Mouse (Mus musculus) thymus, adult 2 months (tissue): ENCODE data around the gene Plekho2. TPM values are rescaled to one million over a fixed set of nuclear protein-coding genes. Genes with fewer than 3 reads are reported as not detected.

Experiments used
- DNase-seq: peaks from one replicate; pipeline ENCODE4 v3.0.0; 2021
- H3K27ac ChIP-seq: fragments of 200-500 bp; 2 replicates; pipeline ENCODE4 v1.5.1; 2012; ENCODE audit warnings: low read length, control low read depth; ENCODE audit not compliant: control insufficient read depth, insufficient read depth
- H3K27me3 ChIP-seq: fragments of 200-500 bp; 2 replicates; pipeline ENCODE4 v1.6.1; 2012; ENCODE audit warnings: mild to moderate bottlenecking, low read length, moderate library complexity, mixed read lengths; ENCODE audit not compliant: control insufficient read depth, insufficient read depth
- H3K36me3 ChIP-seq: fragments of 200-500 bp; 2 replicates; pipeline ENCODE4 v1.6.1; 2012; ENCODE audit warnings: mild to moderate bottlenecking, low read length, moderate library complexity; ENCODE audit not compliant: control insufficient read depth, insufficient read depth
- H3K4me1 ChIP-seq: fragments of 200-500 bp; replicated peaks from 2 replicates; pipeline ENCODE4 v1.6.1; 2012; ENCODE audit warnings: low read length; ENCODE audit not compliant: control insufficient read depth, insufficient read depth
- H3K4me3 ChIP-seq: fragments of 200-500 bp; 2 replicates; pipeline ENCODE4 v1.5.1; 2012; ENCODE audit warnings: mild to moderate bottlenecking, low read length, control low read depth, moderate library complexity; ENCODE audit not compliant: control insufficient read depth, insufficient read depth
- CTCF ChIP-seq: fragments of 200-500 bp; IDR thresholded peaks from 2 replicates; pipeline ENCODE4 v1.5.1; 2012; ENCODE audit warnings: mild to moderate bottlenecking, control low read depth, low read length, moderate library complexity, borderline replicate concordance; ENCODE audit not compliant: control insufficient read depth, poor library complexity, insufficient read depth; ENCODE audit errors: extremely low read depth
- POLR2A ChIP-seq: fragments of 200-500 bp; IDR thresholded peaks from 2 replicates; pipeline ENCODE4 v1.6.1; 2012; ENCODE audit warnings: mild to moderate bottlenecking, low read length, control low read depth, moderate library complexity; ENCODE audit not compliant: control insufficient read depth, poor library complexity, insufficient read depth; ENCODE audit errors: extremely low read depth
- WGBS: fragments of 180-500 bp; shearing (Covaris S2); methylation state at CpG from one replicate; pipeline ENCODE4 v1.1.7; 2018; 5-methylcytosine and 5-hydroxymethylcytosine counted together
- polyA plus RNA-seq: library from polyadenylated mRNA; depleted of rRNA; stranded (reverse); fragments of >200 nt; gene quantifications from 2 replicates; pipeline ENCODE4 v1.2.3, GENCODE M21; 2012

Gene Plekho2
- polyA plus RNA-seq, 1 experiment, result 38.8 TPM

GRCm38 (mm10) chr9:65523611-65524364 is 56.1 kb downstream of the Plekho2 start:
- Histone ChIP-seq H3K36me3 (no peaks in the 10 kb centered on the region), H3K27me3 (no peaks in the 10 kb centered on the region), H3K4me3 (no peak overlapping the region), H3K27ac (no peak overlapping the region), H3K4me1 (peaks cover 4% of the 10 kb centered on the region; the same call in 1 of the 2 replicates)
- no peak for TF ChIP-seq POLR2A
- TF ChIP-seq CTCF, result peak; percentile 87
- WGBS, result 27% methylated on average over 14 of the region's 14 CpGs
- peak; percentile 79 for DNase-seq

DNA sequence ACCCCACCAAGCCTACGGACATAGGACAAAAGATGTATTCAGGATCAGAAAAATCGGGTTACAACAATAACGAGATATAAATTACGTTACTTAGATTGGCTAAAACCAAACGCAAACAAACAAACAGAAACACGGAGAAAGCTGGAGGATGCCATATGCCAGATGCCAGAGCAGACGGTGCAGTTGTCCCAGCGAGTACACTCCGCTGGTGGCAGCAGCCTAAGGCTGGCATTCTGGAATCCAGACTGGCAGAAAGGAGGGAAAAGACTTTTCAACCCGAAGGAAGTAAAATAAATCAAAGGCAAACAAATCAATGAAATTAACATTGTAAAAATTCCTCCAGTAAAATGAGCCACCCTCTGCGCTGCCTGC is 59.3 kb downstream of the Plekho2 start:
- H3K27me3 ChIP-seq, result no peaks in the 10 kb centered on the region
- no peaks in the 10 kb centered on the region for H3K36me3 ChIP-seq
- DNase-seq, result no peak
- no peaks in the 10 kb centered on the region for H3K4me1 ChIP-seq
- no peak overlapping the region for H3K4me3 ChIP-seq
- no peak overlapping the region for H3K27ac ChIP-seq
- TF ChIP-seq POLR2A (no peak), CTCF (no peak)
- 74% methylated on average over 11 of the region's 11 CpGs for WGBS

- TF ChIP-seq CTCF (no peak), POLR2A (no peak)
- DNase-seq, result no peak
- H3K36me3 ChIP-seq, result no peaks in the 10 kb centered on the region
- WGBS, result 67% methylated on average over 25 of the region's 25 CpGs
- no peak within 1 kb of the TSS for H3K27ac ChIP-seq
- no peaks in the 10 kb centered on the region for H3K27me3 ChIP-seq
- H3K4me1 ChIP-seq, result no peaks in the 10 kb centered on the region
- no peak within 1 kb of the TSS for H3K4me3 ChIP-seq
These were observed 59.9 kb downstream of the Plekho2 start, which contains the start of gene Ankdd1a for GRCm38 (mm10) chr9:65519807-65520504. TSS of gene Ankdd1a (minus strand) at chr9:65520193.

- Histone ChIP-seq H3K4me3 (no peak overlapping the region), H3K4me1 (no peaks in the 10 kb centered on the region), H3K36me3 (no peaks in the 10 kb centered on the region), H3K27me3 (no peaks in the 10 kb centered on the region), H3K27ac (no peak overlapping the region)
- TF ChIP-seq POLR2A (no peak), CTCF (no peak)
- WGBS, result 91% methylated on average over 3 of the region's 3 CpGs
- no peak for DNase-seq
These were observed 65.0 kb downstream of the Plekho2 start for GRCm38 (mm10) chr9:65514851-65515261.

GRCm38 (mm10) chr9:65514431-65514830 is 65.4 kb downstream of the Plekho2 start:
- TF ChIP-seq POLR2A (no peak), CTCF (no peak)
- no peaks in the 10 kb centered on the region for H3K27me3 ChIP-seq
- H3K4me3 ChIP-seq, result no peak overlapping the region
- H3K4me1 ChIP-seq, result no peaks in the 10 kb centered on the region
- no peak for DNase-seq
- no peaks in the 10 kb centered on the region for H3K36me3 ChIP-seq
- no peak overlapping the region for H3K27ac ChIP-seq
- 95% methylated on average over 8 of the region's 8 CpGs for WGBS

DNA sequence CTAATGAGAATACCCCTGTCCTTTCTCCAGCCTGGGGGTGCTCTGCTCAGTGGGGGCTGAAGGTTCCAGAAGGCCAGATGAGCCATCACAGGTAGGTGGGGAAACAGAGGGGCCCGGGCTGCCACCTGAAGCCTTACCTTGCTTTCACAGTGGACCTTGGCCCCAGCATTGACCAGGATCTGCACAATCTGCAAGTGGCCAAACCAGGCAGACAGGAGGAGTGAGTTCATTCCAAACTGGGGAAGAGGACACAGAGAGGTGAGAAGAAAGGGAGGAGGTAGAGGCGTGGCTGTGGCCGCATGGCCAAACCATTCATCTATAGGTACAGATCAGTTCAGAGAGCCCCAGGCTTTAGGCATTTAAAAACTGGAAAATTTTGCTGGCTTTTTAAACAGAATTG is 67.3 kb downstream of the Plekho2 start:
- Histone ChIP-seq H3K36me3 (no peaks in the 10 kb centered on the region), H3K4me1 (no peaks in the 10 kb centered on the region), H3K27me3 (no peaks in the 10 kb centered on the region), H3K27ac (no peak overlapping the region), H3K4me3 (no peak overlapping the region)
- WGBS, result 96% methylated on average over 3 of the region's 3 CpGs
- TF ChIP-seq CTCF (no peak), POLR2A (no peak)
- DNase-seq, result no peak

DNA sequence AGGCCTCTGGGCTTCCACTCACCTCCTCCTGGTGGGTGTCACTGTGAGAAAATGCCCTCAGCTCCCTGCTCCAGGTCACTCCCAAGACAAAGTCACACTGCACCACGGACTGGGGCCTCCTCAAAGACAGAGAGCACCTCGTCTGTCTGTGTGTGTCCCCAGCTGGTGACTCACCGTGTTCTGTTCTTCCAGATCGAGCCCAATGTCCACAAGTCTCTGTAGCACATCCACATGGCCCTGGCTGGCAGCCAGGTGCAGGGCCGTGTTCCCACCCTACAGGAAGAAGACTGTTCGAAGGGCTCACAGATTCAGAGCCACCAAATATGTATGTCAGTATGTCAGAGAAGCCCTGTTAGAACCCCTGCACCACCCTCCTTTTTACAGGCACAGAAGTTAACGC is 71.4 kb downstream of the Plekho2 start:
- no peaks in the 10 kb centered on the region for H3K27me3 ChIP-seq
- TF ChIP-seq CTCF (no peak), POLR2A (no peak)
- H3K27ac ChIP-seq, result no peak overlapping the region
- H3K36me3 ChIP-seq, result no peaks in the 10 kb centered on the region
- no peak for DNase-seq
- WGBS, result 44% methylated on average over 7 of the region's 7 CpGs
- no peak overlapping the region for H3K4me3 ChIP-seq
- no peaks in the 10 kb centered on the region for H3K4me1 ChIP-seq
